Mouse (Mus musculus): ENCODE measurements around the gene Lamb2. TPM values are rescaled to one million over a fixed set of nuclear protein-coding genes. Genes with fewer than 3 reads are reported as not detected.

Gene Lamb2
- total RNA-seq, 4 experiments from 2014 or later, result 342 to 366 (median 351) TPM

Other genes starting within 250 kb of the Lamb2 start
- gene Dag1, start 215.8 kb upstream of the Lamb2 start, total RNA-seq (2022), result 100 to 1,000 TPM; 291 to 330 (median 302) TPM
- gene Nicn1, start 189.3 kb upstream of the Lamb2 start, total RNA-seq (2022), result 10 to 100 TPM; 23.0 to 32.5 (median 28.5) TPM
- gene Amt, start 182.9 kb upstream of the Lamb2 start, total RNA-seq (2022), result 1 to 10 TPM; 3.8 to 6.5 (median 4.9) TPM
- gene Rhoa, start 173.6 kb upstream of the Lamb2 start, total RNA-seq (2022), result 100 to 1,000 TPM; 196 to 229 (median 224) TPM
- 10 to 100 TPM; 66.6 to 85.9 (median 81.5) TPM for gene Tcta, start 173.6 kb upstream of the Lamb2 start, total RNA-seq (2022)
- 100 to 1,000 TPM in 1 of 4 experiments, 10 to 100 TPM in 3; 67.6 to 101 (median 81.7) TPM for gene Gpx1, start 140.8 kb upstream of the Lamb2 start, total RNA-seq (2022)
- 10 to 100 TPM; 77.0 to 83.3 (median 79.8) TPM for gene Usp4, start 131.9 kb upstream of the Lamb2 start, total RNA-seq (2022)
- gene 1700102P08Rik, start 86.9 kb upstream of the Lamb2 start, total RNA-seq (2022), result 1 to 10 TPM in 2 of 4 experiments, under 1 TPM in 2; 0.73 to 1.5 (median 1.1) TPM
- not detected for gene Ccdc36, start 51.3 kb upstream of the Lamb2 start, total RNA-seq (2022)
- gene BC048562, start 43.3 kb upstream of the Lamb2 start, total RNA-seq (2022), result not detected
- gene Ccdc71, start 19.2 kb upstream of the Lamb2 start, total RNA-seq (2022), result 10 to 100 TPM; 21.3 to 28.3 (median 26.7) TPM
- gene Klhdc8b, start 18.2 kb upstream of the Lamb2 start, total RNA-seq (2022), result 1 to 10 TPM; 3.9 to 6.7 (median 5.8) TPM
- 100 to 1,000 TPM in 3 of 4 experiments, 10 to 100 TPM in 1; 92.9 to 109 (median 102) TPM for gene Usp19, start 10.9 kb downstream of the Lamb2 start, total RNA-seq (2022)
- gene Qars, start 28.0 kb downstream of the Lamb2 start, total RNA-seq (2022), result 10 to 100 TPM; 76.7 to 84.2 (median 80.1) TPM
- gene Qrich1, start 37.1 kb downstream of the Lamb2 start, total RNA-seq (2022), result 10 to 100 TPM; 55.6 to 70.2 (median 61.7) TPM
- gene Impdh2, start 80.5 kb downstream of the Lamb2 start, total RNA-seq (2022), result 10 to 100 TPM; 44.3 to 53.5 (median 47.9) TPM
- gene Ndufaf3, start 87.7 kb downstream of the Lamb2 start, total RNA-seq (2022), result 10 to 100 TPM; 78.5 to 86.3 (median 81.1) TPM
- gene Dalrd3, start 90.2 kb downstream of the Lamb2 start, total RNA-seq (2022), result 10 to 100 TPM; 16.9 to 26.8 (median 24.1) TPM
- 10 to 100 TPM; 12.9 to 18.1 (median 17.0) TPM for gene Wdr6, start 99.0 kb downstream of the Lamb2 start, total RNA-seq (2022)
- 10 to 100 TPM; 13.0 to 23.5 (median 14.6) TPM for gene P4htm, start 117.9 kb downstream of the Lamb2 start, total RNA-seq (2022)
- gene Arih2, start 169.7 kb downstream of the Lamb2 start, total RNA-seq (2022), result 10 to 100 TPM; 41.7 to 50.7 (median 49.6) TPM
- 100 to 1,000 TPM; 189 to 257 (median 218) TPM for gene Slc25a20, start 182.4 kb downstream of the Lamb2 start, total RNA-seq (2022)
- 10 to 100 TPM; 80.5 to 91.0 (median 88.1) TPM for gene Prkar2a, start 209.6 kb downstream of the Lamb2 start, total RNA-seq (2022)

Data from heart, adult 8-10 months (tissue).